Mouse (Mus musculus) neural tube, embryonic 11.5 days (tissue): ENCODE measurements around the gene Dmkn. TPM values are rescaled to one million over a fixed set of nuclear protein-coding genes. Genes with fewer than 3 reads are reported as not detected.
"Not testable (repeated sequence)": the region's sequence is repeated elsewhere in the genome, so short reads cannot be mapped to it uniquely, and the experiment has no call there.

ENCODE experiments used
- ATAC-seq: fragments of 200-750 bp; cut with Nextera tagmentation; 2 replicates; pipeline ENCODE4 v1.8.0; 2017; ENCODE audit warnings: moderate number of reproducible peaks, mild to moderate bottlenecking, moderate TSS enrichment, moderate library complexity; ENCODE audit not compliant: insufficient read depth, low FRiP score, low TSS enrichment
- DNase-seq: peaks from one replicate; pipeline ENCODE4 v3.0.0-alpha.2; 2015; ENCODE audit warnings: low spot score
- H3K27ac ChIP-seq: fragments of 300-500 bp; sonication (generic); 2 replicates; pipeline ENCODE4 v1.5.1; 2014; ENCODE audit warnings: low read depth, mild to moderate bottlenecking, low read length
- H3K27me3 ChIP-seq: fragments of 300-500 bp; sonication (generic); 2 replicates; pipeline ENCODE4 v1.6.1; 2014; ENCODE audit warnings: mild to moderate bottlenecking, low read length, mixed read lengths; ENCODE audit not compliant: control insufficient read depth, insufficient read depth
- H3K36me3 ChIP-seq: fragments of 300-500 bp; sonication (generic); 2 replicates; pipeline ENCODE4 v1.6.1; 2014; ENCODE audit warnings: mild to moderate bottlenecking, low read length, moderate library complexity, mixed read lengths; ENCODE audit not compliant: control insufficient read depth, insufficient read depth
- H3K4me1 ChIP-seq: fragments of 300-500 bp; sonication (generic); 2 replicates; pipeline ENCODE4 v1.6.1; 2014; ENCODE audit warnings: low read length, mixed read lengths; ENCODE audit not compliant: control insufficient read depth, insufficient read depth
- H3K4me2 ChIP-seq: fragments of 300-500 bp; sonication (generic); 2 replicates; pipeline ENCODE4 v1.6.1; 2014; ENCODE audit warnings: low read depth, mild to moderate bottlenecking, moderate library complexity
- H3K4me3 ChIP-seq: fragments of 300-500 bp; sonication (generic); 2 replicates; pipeline ENCODE4 v1.5.1; 2014; ENCODE audit warnings: low read depth, low read length
- H3K9ac ChIP-seq: fragments of 300-500 bp; sonication (generic); 2 replicates; pipeline ENCODE4 v1.6.1; 2014; ENCODE audit warnings: mild to moderate bottlenecking, low read length
- H3K9me3 ChIP-seq: fragments of 300-500 bp; sonication (generic); 2 replicates; pipeline ENCODE4 v1.6.1; 2016; ENCODE audit warnings: low read length; ENCODE audit not compliant: control insufficient read depth
- WGBS: fragments of 180-500 bp; shearing (Covaris S2); extraction: QIAGEN DNeasy Blood & Tissue Kit; methylation state at CpG from one replicate; pipeline ENCODE4 v1.1.7; 2014; 5-methylcytosine and 5-hydroxymethylcytosine counted together
- polyA plus RNA-seq: library from polyadenylated mRNA; unstranded; fragments of >200 nt; fragmentation: Nextera tagmentation; extraction: Ambion mirVana; gene quantifications from 2 replicates; pipeline ENCODE4 v1.2.1, GENCODE M21; 2014

The Dmkn gene
- polyA plus RNA-seq, 1 experiment from 2014 or later: not detected

DNA sequence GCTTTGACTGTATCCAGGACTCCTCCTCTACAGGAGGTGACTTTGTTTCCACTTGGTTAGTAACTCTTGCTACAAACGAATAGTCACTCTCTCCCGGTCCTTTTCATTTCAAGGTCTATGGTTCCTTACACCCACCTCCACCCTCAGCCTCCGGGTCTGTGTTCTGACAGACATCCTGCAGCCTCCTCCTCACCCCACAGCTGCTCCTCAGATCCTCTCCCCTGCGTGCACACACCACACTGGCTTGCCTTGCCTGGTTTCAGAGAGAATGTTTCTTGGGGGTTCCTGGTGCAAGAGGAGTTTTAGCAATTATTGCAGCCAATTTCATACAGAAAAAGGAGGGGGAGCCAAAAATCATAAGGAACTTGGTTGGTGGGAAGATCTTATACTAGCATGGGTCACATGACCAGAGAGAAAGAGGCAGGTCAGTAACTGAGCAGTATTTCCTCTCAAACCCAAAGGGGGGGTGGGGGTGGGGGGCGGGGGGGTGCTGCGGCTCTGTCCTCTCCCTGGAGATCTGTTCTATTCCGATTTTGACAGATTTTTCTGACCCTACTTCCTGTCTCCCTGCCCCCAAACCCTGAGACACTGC lies 57.4 kb downstream of the Dmkn start:
- Histone ChIP-seq H3K4me2 (no peak overlapping the region), H3K9me3 (no peaks in the 10 kb centered on the region), H3K27ac (no peak overlapping the region), H3K4me3 (no peak overlapping the region), H3K4me1 (no peaks in the 10 kb centered on the region), H3K36me3 (no peaks in the 10 kb centered on the region), H3K9ac (no peak overlapping the region), H3K27me3 (no peaks in the 10 kb centered on the region)
- WGBS: 71% methylated on average over 7 of the region's 7 CpGs
- ATAC-seq (no peak), DNase-seq (no peak)

DNA sequence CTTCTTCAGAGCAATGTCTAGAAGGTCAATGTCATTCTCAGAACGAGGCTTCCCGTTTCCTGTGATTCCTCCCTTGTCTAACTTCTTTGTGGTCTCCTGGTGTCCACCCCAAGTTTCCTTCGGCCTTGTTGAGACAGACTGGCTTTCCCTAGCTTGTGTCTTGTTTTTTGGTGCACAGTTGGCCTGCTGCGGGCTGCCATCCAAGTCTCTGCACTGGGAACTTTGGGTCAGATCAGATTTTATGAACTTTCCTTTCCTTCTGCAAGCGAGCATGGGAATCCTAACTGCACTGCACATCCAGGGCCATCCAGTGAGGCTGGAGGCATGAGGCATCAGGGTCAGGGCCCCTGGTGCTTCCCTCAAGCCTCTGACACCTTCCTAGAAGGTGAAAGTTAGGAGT lies 58.0 kb downstream of the Dmkn start:
- no peak overlapping the region for H3K9ac ChIP-seq
- no peaks in the 10 kb centered on the region for H3K9me3 ChIP-seq
- DNase-seq: no peak
- no peak for ATAC-seq
- no peak overlapping the region for H3K27ac ChIP-seq
- no peaks in the 10 kb centered on the region for H3K36me3 ChIP-seq
- no peak overlapping the region for H3K4me3 ChIP-seq
- no peak overlapping the region for H3K4me2 ChIP-seq
- H3K4me1 ChIP-seq: no peaks in the 10 kb centered on the region
- 76% methylated on average over 5 of the region's 5 CpGs for WGBS
- no peaks in the 10 kb centered on the region for H3K27me3 ChIP-seq

DNA sequence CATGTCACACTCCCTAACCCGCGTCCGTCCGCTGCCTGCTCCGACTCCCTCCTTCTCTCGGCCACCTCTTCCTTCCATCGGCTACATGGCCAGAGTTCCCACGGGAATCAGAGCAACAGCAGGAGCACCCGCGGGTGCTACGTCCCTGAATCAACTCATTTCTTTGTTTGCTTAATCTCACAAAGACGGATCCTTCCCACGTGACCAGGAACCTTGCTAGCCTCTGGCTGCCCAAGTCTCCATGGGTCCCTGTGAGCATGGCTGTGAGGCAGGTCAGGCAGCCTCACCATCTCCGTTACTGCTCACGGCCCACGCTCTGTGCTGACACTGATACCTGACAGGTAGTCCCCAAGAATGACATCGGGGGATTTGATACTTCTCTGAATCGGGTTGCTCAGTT lies 60.1 kb downstream of the Dmkn start, which contains the start of gene Ffar2:
Ffar2 (minus strand) TSS at position 101 of the 400 bp plus-strand sequence.
- DNase-seq (no peak), ATAC-seq (no peak)
- H3K4me3 ChIP-seq: no peak within 1 kb of the TSS
- no peak within 1 kb of the TSS for H3K27ac ChIP-seq
- H3K4me1 ChIP-seq: no peaks in the 10 kb centered on the region
- 91% methylated on average over 18 of the region's 18 CpGs for WGBS
- no peaks in the 10 kb centered on the region for H3K27me3 ChIP-seq
- H3K36me3 ChIP-seq: no peaks in the 10 kb centered on the region
- H3K9ac ChIP-seq: no peak within 1 kb of the TSS
- no peak within 1 kb of the TSS for H3K4me2 ChIP-seq
- no peaks in the 10 kb centered on the region for H3K9me3 ChIP-seq

DNA sequence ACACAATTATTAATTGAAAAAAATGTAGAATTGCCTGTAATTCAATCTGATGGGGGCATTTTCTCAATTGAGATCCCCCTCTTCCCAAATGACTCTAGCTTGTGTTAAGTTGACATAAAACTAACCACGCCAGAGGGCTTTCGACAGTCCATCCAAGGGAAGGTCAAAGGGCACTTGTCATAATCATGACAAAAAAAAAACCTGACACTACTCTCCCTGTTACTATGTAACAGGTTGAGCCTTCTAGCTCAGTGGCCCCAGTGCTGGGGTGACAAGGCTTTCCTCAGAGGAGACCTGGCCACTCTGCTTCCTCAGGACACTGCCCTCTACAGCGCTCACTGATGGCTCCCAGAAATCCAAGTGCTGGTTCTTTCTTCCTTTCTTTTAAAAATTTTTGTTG lies 60.8 kb downstream of the Dmkn start:
- Histone ChIP-seq H3K4me3 (no peak overlapping the region), H3K9me3 (no peaks in the 10 kb centered on the region), H3K4me1 (no peaks in the 10 kb centered on the region), H3K27ac (no peak overlapping the region), H3K9ac (no peak overlapping the region), H3K4me2 (no peak overlapping the region), H3K27me3 (no peaks in the 10 kb centered on the region), H3K36me3 (no peaks in the 10 kb centered on the region)
- no peak for ATAC-seq
- no peak for DNase-seq
- WGBS: 97% methylated on average over 3 of the region's 3 CpGs

DNA sequence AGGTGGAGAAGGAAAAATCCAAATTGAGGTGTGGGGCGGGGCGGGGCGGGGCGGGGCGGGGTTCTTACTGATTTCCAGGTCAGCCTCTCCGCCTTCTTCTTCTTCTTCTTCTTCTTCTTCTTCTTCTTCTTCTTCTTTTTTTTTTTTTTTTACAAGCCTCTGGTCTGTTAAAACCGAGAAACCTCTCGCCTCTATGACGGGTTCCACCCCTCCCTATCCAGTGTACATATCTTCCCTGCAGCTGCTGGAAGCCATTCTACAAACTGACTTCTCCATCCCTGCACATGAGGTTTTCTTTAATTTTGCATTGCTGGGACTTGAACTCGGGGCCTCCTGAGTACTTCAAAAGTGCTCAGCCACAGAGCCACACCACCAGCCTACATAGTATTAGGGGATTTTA lies 63.1 kb downstream of the Dmkn start:
- H3K27me3 ChIP-seq: no peaks in the 10 kb centered on the region
- H3K4me1 ChIP-seq: no peaks in the 10 kb centered on the region
- 85% methylated on average over 10 of the region's 10 CpGs for WGBS

DNA sequence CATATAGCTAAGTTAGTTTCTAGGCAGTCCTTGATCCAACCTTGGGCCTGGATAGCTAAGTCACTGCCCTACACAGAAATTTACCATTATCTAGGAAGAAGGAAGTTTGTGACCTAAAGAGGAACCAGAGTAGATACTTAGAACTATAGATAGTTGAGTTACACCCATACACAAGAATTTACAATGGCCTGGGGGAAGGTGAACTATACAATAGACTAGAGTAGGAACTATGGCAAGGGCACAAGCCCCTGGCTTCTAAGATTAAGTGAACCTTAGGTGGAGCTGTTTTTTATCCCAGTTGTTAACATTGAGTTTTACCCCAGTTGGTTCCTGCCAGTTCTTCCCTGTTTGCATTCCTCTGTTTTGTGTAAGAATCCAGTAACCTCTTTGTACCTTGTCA lies 65.3 kb downstream of the Dmkn start:
- not testable (repeated sequence) for H3K27me3 ChIP-seq, H3K4me1 ChIP-seq, H3K4me3 ChIP-seq, H3K9me3 ChIP-seq, H3K36me3 ChIP-seq, ATAC-seq, H3K4me2 ChIP-seq, DNase-seq, H3K27ac ChIP-seq, H3K9ac ChIP-seq

More for the DNA sequence above, 63.1 kb downstream of the Dmkn start:
- Histone ChIP-seq H3K9ac (no peak overlapping the region), H3K9me3 (no peaks in the 10 kb centered on the region), H3K27ac (no peak overlapping the region), H3K4me2 (no peak overlapping the region), H3K4me3 (no peak overlapping the region), H3K36me3 (no peaks in the 10 kb centered on the region)
- DNase-seq (no peak), ATAC-seq (no peak)

DNA sequence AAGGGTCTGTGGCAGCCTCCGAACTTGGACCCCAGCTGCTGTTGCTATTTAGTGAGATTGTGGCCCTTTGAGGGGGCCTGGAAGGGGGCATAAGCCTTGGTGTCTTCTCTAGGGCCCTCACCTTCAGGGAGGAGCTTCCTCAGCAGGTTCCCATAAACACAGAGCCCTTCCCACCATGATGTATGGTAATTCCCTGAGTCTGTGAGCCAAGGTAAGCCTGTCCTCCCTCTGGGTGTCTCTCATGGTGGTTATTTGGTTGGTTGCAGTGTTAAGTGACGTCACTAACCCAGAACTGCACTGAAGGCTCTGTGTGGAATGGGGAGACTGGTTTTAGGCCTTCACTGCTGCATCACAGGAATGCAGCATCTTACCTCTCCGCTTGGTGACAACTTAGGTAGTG lies 65.9 kb downstream of the Dmkn start:
- WGBS: 80% methylated on average over 3 of the region's 3 CpGs
- Histone ChIP-seq H3K4me1 (no peaks in the 10 kb centered on the region), H3K4me3 (no peak overlapping the region), H3K4me2 (no peak overlapping the region), H3K36me3 (no peaks in the 10 kb centered on the region), H3K9me3 (no peaks in the 10 kb centered on the region), H3K27me3 (no peaks in the 10 kb centered on the region), H3K9ac (no peak overlapping the region), H3K27ac (no peak overlapping the region)
- no peak for ATAC-seq
- DNase-seq: no peak

Other genes with a start within 250 kb of the Dmkn start
- 48.8 and 51.1 TPM in 2 replicates for gene Arhgap33, start 228.7 kb upstream of the Dmkn start, polyA plus RNA-seq
- gene Hspb6, start 211.6 kb upstream of the Dmkn start, polyA plus RNA-seq: 3.7 and 4.4 TPM in 2 replicates
- 8.6 and 12.1 TPM in 2 replicates for gene Proser3, start 211.5 kb upstream of the Dmkn start, polyA plus RNA-seq
- 46.2 and 47.0 TPM in 2 replicates for gene Lin37, start 203.9 kb upstream of the Dmkn start, polyA plus RNA-seq
- 90.6 and 95.5 TPM in 2 replicates for gene U2af1l4, start 200.5 kb upstream of the Dmkn start, polyA plus RNA-seq
- 7.3 and 7.6 TPM in 2 replicates for gene Gm49396, start 200.4 kb upstream of the Dmkn start, polyA plus RNA-seq
- gene Psenen, start 200.1 kb upstream of the Dmkn start, polyA plus RNA-seq: 97.8 and 106 TPM in 2 replicates
- gene Igflr1, start 198.3 kb upstream of the Dmkn start, polyA plus RNA-seq: 1.3 and 3.6 TPM in 2 replicates
- 11.5 and 11.9 TPM in 2 replicates for gene Kmt2b, start 175.0 kb upstream of the Dmkn start, polyA plus RNA-seq
- 0.18 TPM in 1 of 2 replicates, not detected in the other for gene Zbtb32, start 164.8 kb upstream of the Dmkn start, polyA plus RNA-seq
- gene Upk1a, start 150.9 kb upstream of the Dmkn start, polyA plus RNA-seq: 4.8 TPM in 2 replicates
- 786 and 833 TPM in 2 replicates for gene Cox6b1, start 137.6 kb upstream of the Dmkn start, polyA plus RNA-seq
- not detected in 2 replicates for gene Etv2, start 127.9 kb upstream of the Dmkn start, polyA plus RNA-seq
- 133 and 134 TPM in 2 replicates for gene Rbm42, start 113.4 kb upstream of the Dmkn start, polyA plus RNA-seq
- gene Haus5, start 98.8 kb upstream of the Dmkn start, polyA plus RNA-seq: 49.4 and 57.7 TPM in 2 replicates
- not detected in 2 replicates for gene Pmis2, start 92.2 kb upstream of the Dmkn start, polyA plus RNA-seq
- gene 2200002J24Rik, start 64.8 kb upstream of the Dmkn start, polyA plus RNA-seq: 0.58 TPM in 1 of 2 replicates, not detected in the other
- 0.81 and 0.84 TPM in 2 replicates for gene Atp4a, start 51.5 kb upstream of the Dmkn start, polyA plus RNA-seq
- 167 and 172 TPM in 2 replicates for gene Tmem147, start 34.2 kb upstream of the Dmkn start, polyA plus RNA-seq
- gene Gapdhs, start 20.1 kb upstream of the Dmkn start, polyA plus RNA-seq: 0.27 and 0.88 TPM in 2 replicates
- gene Sbsn, start 12.3 kb upstream of the Dmkn start, polyA plus RNA-seq: 0.09 and 0.74 TPM in 2 replicates
- not detected in 2 replicates for gene Krtdap, start 24.1 kb downstream of the Dmkn start, polyA plus RNA-seq
- not detected in 2 replicates for gene Ffar2, start 60.0 kb downstream of the Dmkn start, polyA plus RNA-seq
- not detected in 2 replicates for gene Ffar3, start 92.4 kb downstream of the Dmkn start, polyA plus RNA-seq
- 0.05 TPM in 1 of 2 replicates, not detected in the other for gene Ffar1, start 97.8 kb downstream of the Dmkn start, polyA plus RNA-seq
- gene Cd22, start 116.6 kb downstream of the Dmkn start, polyA plus RNA-seq: 0.05 TPM in 1 of 2 replicates, not detected in the other
- 0.16 and 0.41 TPM in 2 replicates for gene Mag, start 151.1 kb downstream of the Dmkn start, polyA plus RNA-seq
- not detected in 2 replicates for gene Hamp2, start 160.9 kb downstream of the Dmkn start, polyA plus RNA-seq
- gene Hamp, start 180.3 kb downstream of the Dmkn start, polyA plus RNA-seq: not detected in 2 replicates
- 27.9 and 28.1 TPM in 2 replicates for gene Usf2, start 193.0 kb downstream of the Dmkn start, polyA plus RNA-seq
- 14.1 and 16.6 TPM in 2 replicates for gene Lsr, start 209.7 kb downstream of the Dmkn start, polyA plus RNA-seq
- 0.32 and 0.93 TPM in 2 replicates for gene Fam187b, start 210.0 kb downstream of the Dmkn start, polyA plus RNA-seq